Mouse (Mus musculus): ENCODE measurements around the gene Pcca. TPM values are rescaled to one million over a fixed set of nuclear protein-coding genes. Genes with fewer than 3 reads are reported as not detected.
A peak's percentile ranks its signal among the peaks of the same experiment; 100 is the strongest.

The Pcca gene
- polyA plus RNA-seq, 1 experiment from 2014 or later = 31.2 TPM

GRCm38 (mm10) chr14:122700333-122700732 is 166.2 kb downstream of the Pcca start:
- no peaks in the 10 kb centered on the region for H3K27me3 ChIP-seq (ENCODE audit: control insufficient read depth, insufficient read depth, low read length)
- no peaks in the 10 kb centered on the region for H3K9me3 ChIP-seq (ENCODE audit: control insufficient read depth, low read length)
- no peak overlapping the region for H3K4me3 ChIP-seq (ENCODE audit: low read depth, low read length)
- H3K27ac ChIP-seq (ENCODE audit: low read depth, low read length) = no peak overlapping the region
- no peaks in the 10 kb centered on the region for H3K4me1 ChIP-seq (ENCODE audit: control insufficient read depth, insufficient read depth, low read length)
- no peaks in the 10 kb centered on the region for H3K36me3 ChIP-seq (ENCODE audit: control insufficient read depth, insufficient read depth, low read length)
- ATAC-seq (ENCODE audit: low FRiP score) (no peak), DNase-seq (ENCODE audit: low spot score, missing footprints) (no peak)
- 76% methylated on average over 1 of the region's 1 CpGs for WGBS
- no peak overlapping the region for H3K9ac ChIP-seq (ENCODE audit: low read length)
- H3K4me2 ChIP-seq = no peak overlapping the region

- no peak for DNase-seq (ENCODE audit: low spot score, missing footprints)
- Histone ChIP-seq H3K36me3 (ENCODE audit: control insufficient read depth, insufficient read depth, low read length) (no peaks in the 10 kb centered on the region), H3K9ac (ENCODE audit: low read length) (no peak overlapping the region), H3K9me3 (ENCODE audit: control insufficient read depth, low read length) (no peaks in the 10 kb centered on the region), H3K27me3 (ENCODE audit: control insufficient read depth, insufficient read depth, low read length) (no peaks in the 10 kb centered on the region), H3K4me1 (ENCODE audit: control insufficient read depth, insufficient read depth, low read length) (no peaks in the 10 kb centered on the region), H3K27ac (ENCODE audit: low read depth, low read length) (no peak overlapping the region), H3K4me2 (no peak overlapping the region), H3K4me3 (ENCODE audit: low read depth, low read length) (no peak overlapping the region)
- 94% methylated on average over 5 of the region's 5 CpGs for WGBS
- ATAC-seq (ENCODE audit: low FRiP score) = no peak
Measured at GRCm38 (mm10) chr14:122713793-122714192, 179.7 kb downstream of the Pcca start.

GRCm38 (mm10) chr14:122714911-122715310 is 180.8 kb downstream of the Pcca start:
- no peak for ATAC-seq (ENCODE audit: low FRiP score)
- WGBS = 73% methylated on average over 1 of the region's 1 CpGs

GRCm38 (mm10) chr14:122716057-122716456 is 181.9 kb downstream of the Pcca start:
- Histone ChIP-seq H3K36me3 (ENCODE audit: control insufficient read depth, insufficient read depth, low read length) (no peaks in the 10 kb centered on the region), H3K27ac (ENCODE audit: low read depth, low read length) (no peak overlapping the region), H3K4me1 (ENCODE audit: control insufficient read depth, insufficient read depth, low read length) (peaks cover 7% of the 10 kb centered on the region; the same call in 1 of the 2 replicates), H3K4me2 (no peak overlapping the region), H3K27me3 (ENCODE audit: control insufficient read depth, insufficient read depth, low read length) (no peaks in the 10 kb centered on the region), H3K9ac (ENCODE audit: low read length) (no peak overlapping the region), H3K9me3 (ENCODE audit: control insufficient read depth, low read length) (no peaks in the 10 kb centered on the region), H3K4me3 (ENCODE audit: low read depth, low read length) (no peak overlapping the region)
- ATAC-seq (ENCODE audit: low FRiP score) = no peak
- peak; percentile 66 for DNase-seq (ENCODE audit: low spot score, missing footprints)

More at GRCm38 (mm10) chr14:122714911-122715310, 180.8 kb downstream of the Pcca start:
- Histone ChIP-seq H3K27ac (ENCODE audit: low read depth, low read length) (no peak overlapping the region), H3K36me3 (ENCODE audit: control insufficient read depth, insufficient read depth, low read length) (no peaks in the 10 kb centered on the region), H3K27me3 (ENCODE audit: control insufficient read depth, insufficient read depth, low read length) (no peaks in the 10 kb centered on the region), H3K9me3 (ENCODE audit: control insufficient read depth, low read length) (no peaks in the 10 kb centered on the region), H3K4me1 (ENCODE audit: control insufficient read depth, insufficient read depth, low read length) (no peaks in the 10 kb centered on the region), H3K4me3 (ENCODE audit: low read depth, low read length) (no peak overlapping the region), H3K9ac (ENCODE audit: low read length) (no peak overlapping the region), H3K4me2 (no peak overlapping the region)
- peak; percentile 81 for DNase-seq (ENCODE audit: low spot score, missing footprints)

GRCm38 (mm10) chr14:122719496-122720080 is 185.5 kb downstream of the Pcca start:
- Histone ChIP-seq H3K4me1 (ENCODE audit: control insufficient read depth, insufficient read depth, low read length) (peaks cover 9% of the 10 kb centered on the region), H3K27ac (ENCODE audit: low read depth, low read length) (no peak overlapping the region), H3K4me3 (ENCODE audit: low read depth, low read length) (no peak overlapping the region), H3K36me3 (ENCODE audit: control insufficient read depth, insufficient read depth, low read length) (no peaks in the 10 kb centered on the region), H3K27me3 (ENCODE audit: control insufficient read depth, insufficient read depth, low read length) (no peaks in the 10 kb centered on the region), H3K9me3 (ENCODE audit: control insufficient read depth, low read length) (no peaks in the 10 kb centered on the region), H3K4me2 (no peak overlapping the region), H3K9ac (ENCODE audit: low read length) (no peak overlapping the region)
- ATAC-seq (ENCODE audit: low FRiP score) = no peak
- WGBS = 87% methylated on average over 8 of the region's 8 CpGs
- DNase-seq (ENCODE audit: low spot score, missing footprints) = peak; percentile 81

GRCm38 (mm10) chr14:122720989-122721388 is 186.9 kb downstream of the Pcca start:
- WGBS = 16% methylated on average over 3 of the region's 3 CpGs
- H3K9me3 ChIP-seq (ENCODE audit: control insufficient read depth, low read length) = no peaks in the 10 kb centered on the region
- H3K4me3 ChIP-seq (ENCODE audit: low read depth, low read length) = no peak overlapping the region
- H3K9ac ChIP-seq (ENCODE audit: low read length) = no peak overlapping the region
- no peak overlapping the region for H3K4me2 ChIP-seq
- H3K4me1 ChIP-seq (ENCODE audit: control insufficient read depth, insufficient read depth, low read length) = peaks cover 9% of the 10 kb centered on the region
- ATAC-seq (ENCODE audit: low FRiP score) (peak; percentile 90), DNase-seq (ENCODE audit: low spot score, missing footprints) (peak; percentile 84)
- H3K27ac ChIP-seq (ENCODE audit: low read depth, low read length) = no peak overlapping the region
- no peaks in the 10 kb centered on the region for H3K36me3 ChIP-seq (ENCODE audit: control insufficient read depth, insufficient read depth, low read length)
- H3K27me3 ChIP-seq (ENCODE audit: control insufficient read depth, insufficient read depth, low read length) = no peaks in the 10 kb centered on the region

- H3K9ac ChIP-seq (ENCODE audit: low read length) = no peak overlapping the region
- H3K4me3 ChIP-seq (ENCODE audit: low read depth, low read length) = no peak overlapping the region
- ATAC-seq (ENCODE audit: low FRiP score) (no peak), DNase-seq (ENCODE audit: low spot score, missing footprints) (no peak)
- no peak overlapping the region for H3K4me2 ChIP-seq
- H3K27ac ChIP-seq (ENCODE audit: low read depth, low read length) = no peak overlapping the region
- H3K27me3 ChIP-seq (ENCODE audit: control insufficient read depth, insufficient read depth, low read length) = no peaks in the 10 kb centered on the region
- 25% methylated on average over 4 of the region's 4 CpGs for WGBS
- H3K9me3 ChIP-seq (ENCODE audit: control insufficient read depth, low read length) = no peaks in the 10 kb centered on the region
- no peaks in the 10 kb centered on the region for H3K36me3 ChIP-seq (ENCODE audit: control insufficient read depth, insufficient read depth, low read length)
- peaks cover 9% of the 10 kb centered on the region for H3K4me1 ChIP-seq (ENCODE audit: control insufficient read depth, insufficient read depth, low read length)
Measured at GRCm38 (mm10) chr14:122721750-122722149, 187.6 kb downstream of the Pcca start.

GRCm38 (mm10) chr14:122726456-122726855 is 192.3 kb downstream of the Pcca start:
- no peak overlapping the region for H3K9ac ChIP-seq (ENCODE audit: low read length)
- no peaks in the 10 kb centered on the region for H3K27me3 ChIP-seq (ENCODE audit: control insufficient read depth, insufficient read depth, low read length)
- H3K4me2 ChIP-seq = no peak overlapping the region
- WGBS = 88% methylated on average over 1 of the region's 1 CpGs
- no peaks in the 10 kb centered on the region for H3K36me3 ChIP-seq (ENCODE audit: control insufficient read depth, insufficient read depth, low read length)
- H3K4me3 ChIP-seq (ENCODE audit: low read depth, low read length) = no peak overlapping the region
- no peak for DNase-seq (ENCODE audit: low spot score, missing footprints)
- ATAC-seq (ENCODE audit: low FRiP score) = no peak
- no peaks in the 10 kb centered on the region for H3K9me3 ChIP-seq (ENCODE audit: control insufficient read depth, low read length)
- no peak overlapping the region for H3K27ac ChIP-seq (ENCODE audit: low read depth, low read length)
- peaks cover 2% of the 10 kb centered on the region; the same call in 1 of the 2 replicates for H3K4me1 ChIP-seq (ENCODE audit: control insufficient read depth, insufficient read depth, low read length)

GRCm38 (mm10) chr14:122729431-122730073 is 195.4 kb downstream of the Pcca start:
- H3K27ac ChIP-seq (ENCODE audit: low read depth, low read length) = no peak overlapping the region
- H3K36me3 ChIP-seq (ENCODE audit: control insufficient read depth, insufficient read depth, low read length) = no peaks in the 10 kb centered on the region
- no peaks in the 10 kb centered on the region for H3K9me3 ChIP-seq (ENCODE audit: control insufficient read depth, low read length)
- WGBS = 66% methylated on average over 4 of the region's 4 CpGs
- no peak overlapping the region for H3K9ac ChIP-seq (ENCODE audit: low read length)
- ATAC-seq (ENCODE audit: low FRiP score) (0 out of 2 replicates have a peak, but pooled peaks have one; percentile 59), DNase-seq (ENCODE audit: low spot score, missing footprints) (no peak)
- H3K4me1 ChIP-seq (ENCODE audit: control insufficient read depth, insufficient read depth, low read length) = no peaks in the 10 kb centered on the region
- no peak overlapping the region for H3K4me2 ChIP-seq
- no peaks in the 10 kb centered on the region for H3K27me3 ChIP-seq (ENCODE audit: control insufficient read depth, insufficient read depth, low read length)
- no peak overlapping the region for H3K4me3 ChIP-seq (ENCODE audit: low read depth, low read length)
